In genomic region chr7:133919306-133919705, GRCm38 (mm10) we compare ENCODE assay signal across 25 mouse cellular contexts.
"Had no signal": no experiment of that assay in that cellular context is flagged by ENCODE, and none has a peak within 500 bp of the region (broad histone marks: within the 10 kb centered on the region; RNA-seq: fewer than 3 reads in every experiment).

No protein-coding gene starts in this region.

- DNase-seq: left cerebral cortex, postnatal 4 days; liver; liver, embryonic 13.5 days; liver, postnatal 0 days; lung, embryonic 14.5 days; midbrain, embryonic 14.5 days had no signal

- H3K27me3 ChIP-seq: limb, embryonic 12.5 days; limb, embryonic 13.5 days; limb, embryonic 15.5 days; liver, embryonic 12.5 days; liver, embryonic 13.5 days; liver, embryonic 15.5 days; lung, embryonic 15.5 days; megakaryocyte, embryonic 14.5 days; midbrain, embryonic 12.5 days; midbrain, embryonic 13.5 days; midbrain, embryonic 15.5 days had no signal

- H3K4me1 ChIP-seq: limb, embryonic 10.5 days; limb, embryonic 12.5 days; limb, embryonic 13.5 days; liver, embryonic 13.5 days; liver, embryonic 15.5 days; megakaryocyte, embryonic 14.5 days; midbrain, embryonic 12.5 days had no signal

- H3K4me2 ChIP-seq: limb, embryonic 12.5 days; limb, embryonic 13.5 days; limb, embryonic 15.5 days; liver, embryonic 11.5 days; liver, embryonic 12.5 days; liver, embryonic 13.5 days; liver, embryonic 15.5 days; lung, embryonic 14.5 days; lung, embryonic 15.5 days; midbrain, embryonic 11.5 days; midbrain, embryonic 12.5 days; midbrain, embryonic 13.5 days; midbrain, embryonic 15.5 days had no signal

- H3K4me3 ChIP-seq: left cerebral cortex, adult 2 months; limb, embryonic 10.5 days; limb, embryonic 12.5 days; limb, embryonic 13.5 days; limb, embryonic 15.5 days; liver, embryonic 12.5 days; liver, embryonic 13.5 days; liver, embryonic 15.5 days; lung, embryonic 15.5 days; midbrain, embryonic 10.5 days; midbrain, embryonic 12.5 days; midbrain, embryonic 13.5 days; midbrain, embryonic 15.5 days; myocyte had no signal

- H3K9ac ChIP-seq: limb, embryonic 12.5 days; limb, embryonic 13.5 days; limb, embryonic 15.5 days; liver, embryonic 12.5 days; liver, embryonic 13.5 days; liver, embryonic 14.5 days; liver, embryonic 15.5 days; liver, postnatal 0 days; lung, embryonic 14.5 days; lung, embryonic 15.5 days; midbrain, embryonic 12.5 days; midbrain, embryonic 13.5 days; midbrain, embryonic 15.5 days had no signal

- H3K27ac ChIP-seq: left cerebral cortex, adult 2 months; limb, embryonic 10.5 days; limb, embryonic 12.5 days; limb, embryonic 13.5 days; limb, embryonic 15.5 days; liver, embryonic 12.5 days; liver, embryonic 13.5 days; liver, embryonic 14.5 days; liver, embryonic 15.5 days; macrophage; midbrain, embryonic 10.5 days; midbrain, embryonic 12.5 days; midbrain, embryonic 13.5 days; midbrain, embryonic 15.5 days had no signal

- H3K9me3 ChIP-seq: limb, embryonic 10.5 days; limb, embryonic 12.5 days; limb, embryonic 13.5 days; limb, embryonic 15.5 days; liver, embryonic 12.5 days; liver, embryonic 13.5 days; liver, embryonic 15.5 days; lung, embryonic 15.5 days; midbrain, embryonic 10.5 days; midbrain, embryonic 12.5 days; midbrain, embryonic 15.5 days had no signal

- ATAC-seq: liver, embryonic 12.5 days; liver, postnatal 0 days; midbrain, embryonic 13.5 days; midbrain, embryonic 15.5 days; midbrain, embryonic 16.5 days had no signal

- H3K36me3 ChIP-seq: limb, embryonic 10.5 days; limb, embryonic 12.5 days; limb, embryonic 13.5 days; limb, embryonic 15.5 days; liver, embryonic 12.5 days; liver, embryonic 13.5 days; liver, embryonic 15.5 days; midbrain, embryonic 10.5 days; midbrain, embryonic 12.5 days; midbrain, embryonic 13.5 days; midbrain, embryonic 15.5 days had no signal
